Mouse (Mus musculus) embryonic facial prominence, embryonic 10.5 days (tissue): ENCODE measurements around the gene Chad. TPM values are rescaled to one million over a fixed set of nuclear protein-coding genes. Genes with fewer than 3 reads are reported as not detected.

Source experiments
- DNase-seq: peaks from one replicate; pipeline ENCODE4 v3.0.0-alpha.2; 2017; ENCODE audit warnings: low spot score
- H3K27ac ChIP-seq: fragments of 300-500 bp; sonication (generic); replicated peaks from 2 replicates; pipeline ENCODE4 v1.5.1; 2016; ENCODE audit warnings: mild to moderate bottlenecking
- H3K27me3 ChIP-seq: fragments of 300-500 bp; sonication (generic); replicated peaks from 2 replicates; pipeline ENCODE4 v1.6.1; 2016; ENCODE audit warnings: low read depth, mild to moderate bottlenecking; ENCODE audit not compliant: poor library complexity, severe bottlenecking
- H3K36me3 ChIP-seq: fragments of 300-500 bp; sonication (generic); replicated peaks from 2 replicates; pipeline ENCODE4 v1.6.1; 2016; ENCODE audit warnings: mild to moderate bottlenecking, moderate library complexity
- H3K4me1 ChIP-seq: fragments of 300-500 bp; sonication (generic); 2 replicates; pipeline ENCODE4 v1.6.1; 2016
- H3K4me3 ChIP-seq: fragments of 300-500 bp; sonication (generic); 2 replicates; pipeline ENCODE4 v1.5.1; 2016; ENCODE audit warnings: mild to moderate bottlenecking, moderate library complexity
- H3K9me3 ChIP-seq: fragments of 300-500 bp; sonication (generic); 2 replicates; pipeline ENCODE4 v1.6.1; 2016; ENCODE audit warnings: mild to moderate bottlenecking
- WGBS: fragments of 180-500 bp; shearing (Covaris S2); methylation state at CpG from one replicate; pipeline ENCODE4 v1.1.7; 2016; 5-methylcytosine and 5-hydroxymethylcytosine counted together
- polyA plus RNA-seq: library from polyadenylated mRNA; unstranded; fragments of >200 nt; fragmentation: Nextera tagmentation; extraction: Ambion mirVana; gene quantifications from 2 replicates; pipeline ENCODE4 v1.2.1, GENCODE M21; 2016

Chad gene
- polyA plus RNA-seq, 1 experiment from 2014 or later: 0.11 TPM

DNA sequence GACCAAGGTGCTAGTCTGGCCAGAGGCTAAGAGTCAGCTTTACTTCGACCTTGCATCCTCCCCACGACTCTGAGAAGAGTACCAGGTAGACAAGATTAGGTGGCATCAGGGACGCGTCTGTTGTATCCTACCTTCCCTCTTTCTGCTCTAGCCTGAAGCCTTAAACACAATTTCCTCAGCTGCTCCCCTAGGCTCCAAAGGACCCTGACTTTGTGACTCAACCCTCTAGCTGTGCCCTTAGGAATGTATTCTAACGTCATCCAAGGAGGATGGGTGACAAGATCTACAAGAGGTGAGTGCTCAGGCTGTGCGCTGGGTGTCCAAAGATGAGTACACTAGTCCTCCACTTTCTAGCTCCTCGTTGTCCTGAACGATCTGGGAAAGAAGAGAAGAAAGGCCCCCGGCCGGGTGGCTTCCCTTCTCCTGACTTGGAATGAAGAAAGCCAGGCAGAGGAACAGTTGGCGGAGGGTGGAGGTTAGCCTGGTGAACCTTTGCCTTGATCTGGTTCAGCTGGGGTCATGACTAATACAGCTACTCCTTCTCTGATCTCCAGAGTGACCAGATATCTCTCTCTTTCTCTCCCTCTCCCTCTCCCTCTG lies 37.6 kb downstream of the Chad start:
- DNase-seq: no peak
- WGBS: 67% methylated on average over 11 of the region's 11 CpGs
- Histone ChIP-seq H3K4me3 (peak overlapping the region; percentile 61), H3K4me1 (peaks cover 32% of the 10 kb centered on the region), H3K9me3 (no peaks in the 10 kb centered on the region), H3K36me3 (peaks cover 6% of the 10 kb centered on the region; the same call in 1 of the 2 replicates), H3K27ac (peak overlapping the region; percentile 83), H3K27me3 (peaks cover 18% of the 10 kb centered on the region)

DNA sequence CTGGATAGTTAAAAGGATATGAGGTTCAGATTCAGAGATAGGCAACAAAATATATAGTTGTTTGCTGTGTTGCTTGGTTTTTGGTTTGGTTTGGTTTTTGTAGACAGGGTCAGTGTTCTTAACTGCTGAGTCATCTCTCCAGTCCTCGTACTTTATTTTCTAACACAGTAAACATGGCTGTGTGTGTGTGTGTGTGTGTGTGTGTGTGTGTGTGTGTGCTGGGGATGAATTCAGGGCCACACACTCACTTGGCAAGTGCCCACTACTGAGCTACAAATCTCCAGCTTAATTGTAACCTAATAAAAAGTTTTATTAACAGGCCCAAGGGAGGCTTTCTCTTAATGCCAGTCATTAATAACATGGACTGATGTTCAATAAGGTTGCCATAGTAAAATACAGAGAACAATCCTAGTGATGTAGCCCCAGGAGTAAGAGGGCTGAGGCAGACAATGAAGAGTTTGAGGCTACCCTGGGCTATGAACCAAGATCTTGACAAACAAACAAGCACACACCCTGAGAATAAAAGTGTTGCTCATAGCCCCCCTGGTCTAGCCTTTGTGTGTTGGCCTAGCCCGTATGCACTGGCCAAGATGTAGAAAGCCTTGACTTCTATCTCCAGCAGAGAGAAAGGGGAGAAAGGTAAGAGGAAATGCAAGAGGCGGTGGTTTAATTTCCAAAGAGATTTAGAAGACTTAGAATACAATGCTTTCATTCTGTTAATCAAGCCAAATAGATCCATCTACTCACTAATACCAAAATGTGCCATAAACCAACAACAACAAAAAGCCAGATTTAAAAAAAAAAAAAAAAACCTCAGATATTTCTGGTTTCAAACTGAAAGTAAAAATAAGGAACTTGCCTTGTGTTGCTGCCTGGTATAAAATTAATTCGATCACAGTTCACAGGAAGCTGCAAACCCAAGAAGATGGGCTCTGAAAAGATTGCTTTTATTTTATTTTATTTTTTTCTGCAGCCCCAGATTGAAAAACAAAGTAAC lies 46.2 kb downstream of the Chad start:
- Histone ChIP-seq H3K9me3 (no peaks in the 10 kb centered on the region), H3K4me1 (no peaks in the 10 kb centered on the region), H3K36me3 (no peaks in the 10 kb centered on the region), H3K4me3 (no peak overlapping the region), H3K27me3 (peaks cover 9% of the 10 kb centered on the region), H3K27ac (no peak overlapping the region)
- no peak for DNase-seq
- 77% methylated on average over 4 of the region's 4 CpGs for WGBS

DNA sequence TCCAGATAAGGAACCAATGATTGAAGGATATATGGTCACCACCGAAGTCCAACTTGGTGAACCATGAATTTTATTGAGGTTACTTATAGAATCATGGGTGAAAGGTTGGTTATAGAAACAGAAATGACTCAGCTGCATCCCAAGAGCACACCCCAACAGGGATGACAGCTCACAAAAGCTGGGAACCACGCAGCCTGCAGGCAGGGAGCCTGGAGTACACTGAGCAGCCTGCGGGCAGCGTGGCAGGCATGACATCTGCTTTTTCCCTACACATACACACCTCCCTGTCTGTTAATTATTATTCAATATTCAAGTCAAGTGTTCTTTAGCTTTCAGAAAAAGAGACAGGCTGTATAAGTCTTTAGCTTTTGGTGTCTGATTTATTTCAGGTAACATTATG lies 49.8 kb downstream of the Chad start:
- no peaks in the 10 kb centered on the region for H3K9me3 ChIP-seq
- H3K27me3 ChIP-seq: peaks cover 10% of the 10 kb centered on the region
- no peaks in the 10 kb centered on the region for H3K36me3 ChIP-seq
- H3K4me3 ChIP-seq: no peak overlapping the region
- no peak for DNase-seq
- H3K4me1 ChIP-seq: no peaks in the 10 kb centered on the region
- no peak overlapping the region for H3K27ac ChIP-seq
- WGBS: 81% methylated on average over 4 of the region's 4 CpGs

DNA sequence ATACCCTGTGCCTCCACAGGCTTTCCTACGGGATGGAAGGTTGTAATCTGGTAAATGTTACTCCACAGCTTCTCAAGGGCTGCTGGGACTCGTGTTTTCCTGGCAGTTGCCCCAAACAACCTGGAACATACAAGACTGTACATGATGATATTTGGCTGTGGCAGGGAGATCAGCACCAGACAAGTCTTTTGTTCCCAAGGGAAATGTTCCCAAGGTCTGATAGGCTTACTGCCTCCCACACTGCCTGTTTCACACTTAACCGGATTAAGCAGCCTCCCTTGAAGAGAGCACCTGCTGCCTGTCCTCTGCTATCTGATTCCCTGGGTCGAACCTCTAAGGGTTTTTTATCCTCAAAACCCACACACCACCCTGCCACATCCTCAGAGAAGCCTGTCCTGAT lies 50.6 kb downstream of the Chad start:
- no peaks in the 10 kb centered on the region for H3K4me1 ChIP-seq
- no peaks in the 10 kb centered on the region for H3K36me3 ChIP-seq
- H3K9me3 ChIP-seq: no peaks in the 10 kb centered on the region
- H3K4me3 ChIP-seq: no peak overlapping the region
- H3K27me3 ChIP-seq: peaks cover 10% of the 10 kb centered on the region
- DNase-seq: no peak
- WGBS: 29% methylated on average over 4 of the region's 4 CpGs
- no peak overlapping the region for H3K27ac ChIP-seq

GRCm38 (mm10) chr11:94617646-94618045 lies 52.8 kb downstream of the Chad start:
- Histone ChIP-seq H3K4me1 (no peaks in the 10 kb centered on the region), H3K27me3 (peaks cover 10% of the 10 kb centered on the region), H3K4me3 (no peak overlapping the region), H3K36me3 (no peaks in the 10 kb centered on the region), H3K9me3 (no peaks in the 10 kb centered on the region), H3K27ac (no peak overlapping the region)
- no peak for DNase-seq
- 93% methylated on average over 2 of the region's 2 CpGs for WGBS

Other genes starting within 250 kb of the Chad start
- gene Luc7l3, start 243.1 kb upstream of the Chad start, polyA plus RNA-seq: 104 and 117 TPM in 2 replicates
- 14.8 and 15.3 TPM in 2 replicates for gene Ankrd40, start 237.0 kb upstream of the Chad start, polyA plus RNA-seq
- gene Abcc3, start 172.1 kb upstream of the Chad start, polyA plus RNA-seq: 0.23 and 0.24 TPM in 2 replicates
- gene Cacna1g, start 90.8 kb upstream of the Chad start, polyA plus RNA-seq: 6.5 and 13.5 TPM in 2 replicates
- gene Spata20, start 78.9 kb upstream of the Chad start, polyA plus RNA-seq: not detected in 2 replicates
- 4.5 and 4.7 TPM in 2 replicates for gene Epn3, start 65.1 kb upstream of the Chad start, polyA plus RNA-seq
- 2.7 and 3.6 TPM in 2 replicates for gene Mycbpap, start 43.3 kb upstream of the Chad start, polyA plus RNA-seq
- gene Rsad1, start 15.8 kb upstream of the Chad start, polyA plus RNA-seq: 4.5 and 5.1 TPM in 2 replicates
- 3.9 and 4.1 TPM in 2 replicates for gene Acsf2, start 36.8 kb downstream of the Chad start, polyA plus RNA-seq
- gene Lrrc59, start 64.7 kb downstream of the Chad start, polyA plus RNA-seq: 258 and 280 TPM in 2 replicates
- 141 and 153 TPM in 2 replicates for gene Mrpl27, start 88.7 kb downstream of the Chad start, polyA plus RNA-seq
- gene Eme1, start 88.9 kb downstream of the Chad start, polyA plus RNA-seq: 58.6 and 59.4 TPM in 2 replicates
- 15.1 and 16.3 TPM in 2 replicates for gene Xylt2, start 112.5 kb downstream of the Chad start, polyA plus RNA-seq
- not detected in 2 replicates for gene Gm11541, start 139.5 kb downstream of the Chad start, polyA plus RNA-seq
- 0.29 and 0.40 TPM in 2 replicates for gene Cdc34b, start 176.7 kb downstream of the Chad start, polyA plus RNA-seq
- gene Tmem92, start 217.7 kb downstream of the Chad start, polyA plus RNA-seq: not detected in 2 replicates